Mouse (Mus musculus) forebrain, embryonic 15.5 days (tissue): ENCODE measurements around the gene Atg4b. TPM values are rescaled to one million over a fixed set of nuclear protein-coding genes. Genes with fewer than 3 reads are reported as not detected.

ENCODE experiments used
- ATAC-seq: fragments of 200-750 bp; cut with Nextera tagmentation; replicated peaks from 2 replicates; pipeline ENCODE4 v1.8.0; 2017; ENCODE audit warnings: mild to moderate bottlenecking, moderate TSS enrichment, moderate library complexity
- H3K27ac ChIP-seq: fragments of 300-500 bp; sonication (generic); replicated peaks from 2 replicates; pipeline ENCODE4 v1.5.1; 2015; ENCODE audit warnings: mild to moderate bottlenecking, inconsistent platforms
- H3K27me3 ChIP-seq: fragments of 300-500 bp; sonication (generic); 2 replicates; pipeline ENCODE4 v1.6.1; 2015; ENCODE audit warnings: inconsistent platforms
- H3K36me3 ChIP-seq: fragments of 300-500 bp; sonication (generic); 2 replicates; pipeline ENCODE4 v1.6.1; 2015; ENCODE audit warnings: mild to moderate bottlenecking, inconsistent platforms
- H3K4me1 ChIP-seq: fragments of 300-500 bp; sonication (generic); 2 replicates; pipeline ENCODE4 v1.6.1; 2015; ENCODE audit warnings: inconsistent platforms
- H3K4me2 ChIP-seq: fragments of 300-500 bp; sonication (generic); replicated peaks from 2 replicates; pipeline ENCODE4 v1.6.1; 2015; ENCODE audit warnings: mild to moderate bottlenecking, inconsistent platforms
- H3K4me3 ChIP-seq: fragments of 300-500 bp; sonication (generic); 2 replicates; pipeline ENCODE4 v1.5.1; 2015; ENCODE audit warnings: mild to moderate bottlenecking, inconsistent platforms
- H3K9ac ChIP-seq: fragments of 300-500 bp; sonication (generic); replicated peaks from 2 replicates; pipeline ENCODE4 v1.6.1; 2015; ENCODE audit warnings: mild to moderate bottlenecking, inconsistent platforms
- H3K9me3 ChIP-seq: fragments of 300-500 bp; sonication (generic); 2 replicates; pipeline ENCODE4 v1.6.1; 2016; ENCODE audit warnings: inconsistent platforms
- WGBS: fragments of 180-500 bp; shearing (Covaris S2); methylation state at CpG from one replicate; pipeline ENCODE4 v1.1.7; 2015; ENCODE audit warnings: mixed read lengths; 5-methylcytosine and 5-hydroxymethylcytosine counted together
- polyA plus RNA-seq: library from polyadenylated mRNA; unstranded; fragments of >200 nt; fragmentation: Nextera tagmentation; extraction: Ambion mirVana; gene quantifications from 2 replicates; pipeline ENCODE4 v1.2.1, GENCODE M21; 2015

Atg4b gene
- polyA plus RNA-seq, 1 experiment from 2014 or later, result 104 TPM

DNA sequence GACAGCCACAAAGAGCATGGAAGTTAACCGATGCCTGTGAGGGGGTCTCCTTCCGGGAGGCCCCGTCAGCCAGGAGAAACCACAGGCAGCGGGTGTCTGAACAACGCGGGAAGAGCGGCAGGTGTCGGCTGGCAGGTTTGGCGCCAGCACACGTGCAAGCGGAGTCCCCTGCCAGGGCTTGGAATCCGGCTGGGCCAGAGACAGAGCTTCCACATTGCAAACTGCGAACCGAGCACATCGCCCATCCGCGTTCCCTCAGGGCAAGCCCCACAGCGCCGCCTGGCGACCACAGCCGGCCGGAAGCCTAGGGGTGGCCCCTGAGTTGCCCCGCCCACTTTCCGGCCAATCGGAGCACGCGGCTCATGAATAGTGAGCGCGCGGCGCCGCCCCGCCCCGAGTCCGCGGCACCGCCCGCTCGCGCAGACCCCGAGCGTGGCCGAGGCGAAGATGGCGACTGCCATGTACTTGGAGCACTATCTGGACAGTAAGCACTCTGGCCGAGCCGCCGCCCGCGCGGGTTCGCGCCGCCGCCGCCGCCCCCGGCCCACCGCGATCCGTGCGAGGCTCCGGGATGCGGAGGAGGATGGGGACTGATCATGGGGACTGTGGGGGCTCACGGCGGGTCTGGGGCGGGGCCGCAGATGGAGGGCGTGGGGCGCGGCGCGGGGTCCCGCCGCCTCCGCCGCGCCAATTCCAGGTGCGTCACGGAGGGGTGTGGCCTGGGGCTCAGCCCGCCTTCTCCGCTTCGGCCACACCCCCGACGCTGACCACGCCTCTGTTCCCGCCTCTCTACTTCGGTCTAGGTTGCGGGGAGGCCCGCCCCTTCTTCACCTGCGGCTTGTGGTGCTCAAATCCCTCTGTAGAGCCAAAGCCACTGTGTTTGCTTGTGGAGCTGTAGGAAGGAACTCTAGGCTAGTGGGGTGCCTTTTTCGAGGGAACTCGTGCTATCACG, 52.5 kb downstream of the Atg4b start, which contains the start of gene Ing5:
TSS of gene Ing5 (plus strand) at position 410 of the 952 bp plus-strand sequence.
- Histone ChIP-seq H3K36me3 (peaks cover 26% of the 10 kb centered on the region), H3K27me3 (no peaks in the 10 kb centered on the region), H3K9ac (peak within 1 kb of the TSS; percentile 82), H3K4me2 (peak within 1 kb of the TSS; percentile 94), H3K4me3 (peak within 1 kb of the TSS; percentile 90), H3K9me3 (no peaks in the 10 kb centered on the region), H3K27ac (peak within 1 kb of the TSS; percentile 96), H3K4me1 (peaks cover 33% of the 10 kb centered on the region)
- under 1% methylated on average over 81 of the region's 94 CpGs for WGBS
- ATAC-seq, result peak; percentile 91

DNA sequence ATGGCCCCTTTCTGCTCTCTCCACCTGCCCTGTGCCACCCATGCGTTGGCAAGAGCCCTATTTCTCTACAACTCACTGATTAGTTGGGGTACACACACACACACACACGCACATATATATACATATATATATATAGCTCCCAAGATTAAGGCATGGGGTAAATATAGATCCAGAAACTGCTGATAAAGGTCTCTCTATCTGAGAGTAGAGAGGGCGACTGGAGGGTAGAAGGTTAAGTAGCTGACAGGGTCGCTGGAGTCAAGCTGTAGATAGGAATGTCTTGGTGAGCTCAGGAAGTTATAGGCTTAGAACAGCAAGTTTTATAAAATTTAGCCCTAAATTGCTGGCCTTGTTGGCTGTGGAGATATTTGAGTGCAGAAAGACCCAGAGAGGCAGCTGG, 53.5 kb downstream of the Atg4b start:
- peak overlapping the region; percentile 82; the same call in 1 of the 2 replicates for H3K9ac ChIP-seq
- H3K4me2 ChIP-seq, result peak overlapping the region; percentile 94
- 80% methylated on average over 4 of the region's 4 CpGs for WGBS
- H3K27me3 ChIP-seq, result no peaks in the 10 kb centered on the region
- no peaks in the 10 kb centered on the region for H3K9me3 ChIP-seq
- ATAC-seq, result no peak
- H3K4me1 ChIP-seq, result peaks cover 33% of the 10 kb centered on the region
- H3K4me3 ChIP-seq, result peak overlapping the region; percentile 90
- H3K36me3 ChIP-seq, result peaks cover 26% of the 10 kb centered on the region
- peak overlapping the region; percentile 96; the same call in 1 of the 2 replicates for H3K27ac ChIP-seq

DNA sequence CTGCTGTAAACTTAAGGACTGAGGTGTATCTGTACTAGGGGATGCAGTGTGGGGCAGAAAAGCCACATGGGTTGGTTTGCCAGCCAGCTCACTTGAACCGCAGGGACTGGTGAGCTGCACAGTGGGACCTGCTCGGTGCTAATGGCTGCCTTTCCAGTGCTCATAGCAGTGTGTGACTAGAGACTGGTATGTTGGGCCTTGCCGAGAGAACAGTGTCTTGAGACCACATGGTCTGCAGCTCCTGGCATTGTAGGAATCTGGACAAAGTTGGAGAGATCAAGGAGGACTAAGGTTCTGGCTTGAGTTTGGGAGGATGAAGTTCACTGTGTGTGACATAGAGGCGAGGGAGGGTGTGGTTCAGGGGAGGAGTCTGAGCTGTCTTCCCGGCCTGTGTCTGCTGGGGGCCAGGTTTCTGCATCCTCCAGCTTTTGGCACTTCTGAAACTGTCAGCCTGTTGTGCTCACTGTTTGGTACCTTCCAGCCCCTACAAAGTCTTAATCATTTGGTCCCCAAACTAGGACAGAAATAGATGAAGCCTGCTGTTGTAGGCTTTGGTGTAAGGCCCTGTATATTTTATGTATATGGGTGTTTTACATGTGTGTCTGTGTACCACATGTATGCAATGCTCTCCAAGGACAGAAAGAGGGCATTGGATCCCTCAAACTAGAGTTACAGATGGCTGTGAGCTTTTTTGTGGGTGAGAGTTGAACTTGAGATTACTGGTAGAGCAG, 54.1 kb downstream of the Atg4b start:
- no peak overlapping the region; the same call in 1 of the 2 replicates for H3K9ac ChIP-seq
- H3K4me2 ChIP-seq, result no peak overlapping the region
- H3K27ac ChIP-seq, result no peak overlapping the region
- peaks cover 26% of the 10 kb centered on the region for H3K36me3 ChIP-seq
- no peak overlapping the region for H3K4me3 ChIP-seq
- H3K27me3 ChIP-seq, result no peaks in the 10 kb centered on the region
- no peaks in the 10 kb centered on the region for H3K9me3 ChIP-seq
- WGBS, result 81% methylated on average over 5 of the region's 5 CpGs
- H3K4me1 ChIP-seq, result peaks cover 33% of the 10 kb centered on the region
- no peak for ATAC-seq

DNA sequence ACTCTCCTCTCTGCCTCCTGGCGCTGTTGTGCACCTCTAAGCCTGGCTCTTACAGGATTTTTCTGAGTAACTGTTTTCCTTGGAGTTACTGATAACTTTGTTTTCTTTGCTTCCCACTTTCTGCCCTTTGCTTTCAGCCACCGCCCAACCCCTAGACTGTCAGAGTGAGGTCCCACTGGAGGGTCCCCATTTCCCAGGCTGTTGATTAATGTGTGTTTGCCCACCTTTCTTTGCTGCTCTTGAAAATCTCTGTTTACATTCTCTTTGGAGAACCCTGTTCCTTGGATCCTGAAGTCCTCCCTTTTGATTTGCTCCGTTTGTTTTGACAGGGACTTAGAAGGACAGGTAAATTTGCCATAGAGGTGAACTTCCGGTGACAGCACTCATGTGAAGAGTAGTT, 57.6 kb downstream of the Atg4b start:
- Histone ChIP-seq H3K36me3 (peaks cover 50% of the 10 kb centered on the region), H3K9ac (no peak overlapping the region), H3K4me3 (no peak overlapping the region), H3K27ac (no peak overlapping the region), H3K4me1 (peaks cover 10% of the 10 kb centered on the region), H3K4me2 (no peak overlapping the region), H3K27me3 (no peaks in the 10 kb centered on the region), H3K9me3 (no peaks in the 10 kb centered on the region)
- 97% methylated on average over 4 of the region's 4 CpGs for WGBS
- ATAC-seq, result no peak

DNA sequence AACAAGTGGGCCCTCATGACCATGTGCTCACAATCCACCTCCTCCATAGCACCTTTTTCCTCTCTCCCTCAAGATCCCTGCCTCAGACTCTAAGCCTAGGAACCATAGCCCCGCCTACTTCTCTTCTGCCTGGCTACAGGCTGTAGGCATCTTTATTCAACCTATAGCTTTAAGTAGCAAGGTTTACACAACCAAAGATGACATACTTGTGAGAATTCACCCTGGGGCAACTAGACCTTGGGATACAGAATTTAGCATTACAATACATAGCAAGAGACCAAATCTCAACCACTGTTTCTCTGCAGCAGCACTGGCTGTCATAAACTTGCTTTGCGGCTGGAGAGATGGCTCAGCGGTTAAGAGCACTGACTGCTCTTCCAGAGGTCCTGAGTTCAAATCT, 58.7 kb downstream of the Atg4b start:
- H3K27ac ChIP-seq, result no peak overlapping the region
- no peaks in the 10 kb centered on the region for H3K9me3 ChIP-seq
- H3K27me3 ChIP-seq, result no peaks in the 10 kb centered on the region
- no peak overlapping the region for H3K4me3 ChIP-seq
- no peak overlapping the region for H3K4me2 ChIP-seq
- H3K9ac ChIP-seq, result no peak overlapping the region
- ATAC-seq, result no peak
- 94% methylated on average over 3 of the region's 3 CpGs for WGBS
- H3K36me3 ChIP-seq, result peaks cover 59% of the 10 kb centered on the region
- H3K4me1 ChIP-seq, result peaks cover 3% of the 10 kb centered on the region

DNA sequence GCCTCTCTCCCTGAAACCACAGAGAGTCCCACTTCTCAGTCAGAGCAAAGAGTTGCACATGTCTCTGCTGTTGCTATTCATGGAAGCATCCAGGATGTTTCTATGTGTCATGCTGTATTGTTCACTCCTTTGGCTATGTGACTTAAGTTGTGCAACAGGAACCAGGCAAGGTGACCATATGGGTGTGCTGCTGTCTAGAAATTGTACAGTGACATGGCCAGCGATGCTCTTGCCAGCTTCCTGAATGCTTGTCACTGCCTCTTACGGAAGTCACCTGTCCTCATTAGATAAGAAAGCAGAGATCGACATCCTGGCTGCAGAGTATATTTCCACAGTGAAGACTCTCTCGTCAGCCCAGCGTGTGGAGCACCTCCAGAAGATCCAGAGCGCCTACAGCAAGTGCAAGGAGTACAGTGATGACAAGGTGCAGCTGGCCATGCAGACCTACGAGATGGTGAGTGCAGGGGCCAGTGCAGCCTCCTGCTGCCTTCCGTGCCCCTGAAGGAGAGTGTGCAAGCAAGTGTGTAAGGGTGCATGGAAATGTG, 60.3 kb downstream of the Atg4b start:
- no peak overlapping the region for H3K4me2 ChIP-seq
- no peak overlapping the region for H3K27ac ChIP-seq
- WGBS, result 97% methylated on average over 8 of the region's 8 CpGs
- no peaks in the 10 kb centered on the region for H3K27me3 ChIP-seq
- peaks cover 72% of the 10 kb centered on the region for H3K36me3 ChIP-seq
- H3K9me3 ChIP-seq, result no peaks in the 10 kb centered on the region
- H3K4me1 ChIP-seq, result no peaks in the 10 kb centered on the region
- no peak overlapping the region for H3K4me3 ChIP-seq
- no peak for ATAC-seq
- no peak overlapping the region for H3K9ac ChIP-seq

DNA sequence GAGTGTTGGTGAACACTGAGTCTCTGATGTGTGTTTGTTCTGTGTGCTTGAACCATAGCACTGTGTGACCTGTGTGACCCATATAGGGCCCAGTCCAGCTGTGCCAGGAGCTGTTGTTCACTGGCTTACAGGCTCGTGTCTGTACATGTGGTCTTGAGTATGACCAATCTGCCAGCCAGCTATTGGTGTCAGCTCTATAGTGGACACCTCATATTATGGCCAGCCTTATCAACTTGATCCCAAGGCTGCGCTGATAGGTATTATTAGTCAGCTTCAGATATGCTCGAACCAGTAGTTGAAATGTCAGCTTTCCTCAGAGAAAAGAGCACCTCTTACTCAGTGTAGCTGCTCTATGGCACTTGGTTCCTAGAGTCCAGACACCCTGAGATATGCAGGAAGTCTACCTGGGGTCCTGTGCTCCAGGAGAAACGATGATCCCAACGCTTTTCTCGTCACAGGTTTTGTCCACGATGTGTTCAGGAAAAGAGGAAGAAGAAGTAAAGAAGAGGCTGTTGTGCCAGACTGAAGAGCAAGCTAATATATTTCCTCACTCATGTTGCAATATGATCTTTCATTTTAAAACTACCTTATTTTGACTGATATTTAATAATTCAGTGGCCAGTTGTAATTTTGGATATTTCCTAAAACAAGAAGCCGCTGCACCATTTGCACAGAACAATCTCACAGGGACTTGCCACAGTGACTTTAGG, 66.7 kb downstream of the Atg4b start:
- Histone ChIP-seq H3K36me3 (peaks cover 62% of the 10 kb centered on the region), H3K27ac (no peak overlapping the region), H3K9ac (no peak overlapping the region), H3K9me3 (no peaks in the 10 kb centered on the region), H3K4me2 (no peak overlapping the region), H3K4me1 (no peaks in the 10 kb centered on the region), H3K27me3 (no peaks in the 10 kb centered on the region), H3K4me3 (no peak overlapping the region)
- no peak for ATAC-seq
- WGBS, result 95% methylated on average over 8 of the region's 8 CpGs

DNA sequence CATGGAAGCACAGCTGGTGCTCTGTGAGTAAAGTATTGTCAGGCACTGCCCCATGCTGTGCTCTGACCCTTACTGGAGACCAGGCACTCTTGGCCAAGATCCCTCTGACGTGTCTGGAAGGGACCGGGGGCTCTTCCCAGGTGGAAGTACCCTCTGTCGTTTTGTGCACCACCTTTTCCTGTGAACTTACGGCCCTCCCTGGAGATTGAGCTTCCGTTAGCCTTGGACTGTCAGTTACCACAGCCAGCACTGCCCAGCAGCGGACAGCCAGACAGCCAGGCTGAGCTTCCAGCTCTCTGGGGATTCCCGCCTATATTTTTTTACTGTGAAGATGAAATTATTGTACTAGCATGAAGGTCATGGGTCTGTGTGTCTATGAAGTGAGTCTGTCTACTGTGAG, 67.4 kb downstream of the Atg4b start:
- Histone ChIP-seq H3K27ac (no peak overlapping the region), H3K9me3 (no peaks in the 10 kb centered on the region), H3K27me3 (no peaks in the 10 kb centered on the region), H3K4me3 (no peak overlapping the region), H3K36me3 (peaks cover 55% of the 10 kb centered on the region), H3K4me1 (no peaks in the 10 kb centered on the region), H3K4me2 (no peak overlapping the region), H3K9ac (no peak overlapping the region)
- WGBS, result 90% methylated on average over 7 of the region's 7 CpGs
- no peak for ATAC-seq

DNA sequence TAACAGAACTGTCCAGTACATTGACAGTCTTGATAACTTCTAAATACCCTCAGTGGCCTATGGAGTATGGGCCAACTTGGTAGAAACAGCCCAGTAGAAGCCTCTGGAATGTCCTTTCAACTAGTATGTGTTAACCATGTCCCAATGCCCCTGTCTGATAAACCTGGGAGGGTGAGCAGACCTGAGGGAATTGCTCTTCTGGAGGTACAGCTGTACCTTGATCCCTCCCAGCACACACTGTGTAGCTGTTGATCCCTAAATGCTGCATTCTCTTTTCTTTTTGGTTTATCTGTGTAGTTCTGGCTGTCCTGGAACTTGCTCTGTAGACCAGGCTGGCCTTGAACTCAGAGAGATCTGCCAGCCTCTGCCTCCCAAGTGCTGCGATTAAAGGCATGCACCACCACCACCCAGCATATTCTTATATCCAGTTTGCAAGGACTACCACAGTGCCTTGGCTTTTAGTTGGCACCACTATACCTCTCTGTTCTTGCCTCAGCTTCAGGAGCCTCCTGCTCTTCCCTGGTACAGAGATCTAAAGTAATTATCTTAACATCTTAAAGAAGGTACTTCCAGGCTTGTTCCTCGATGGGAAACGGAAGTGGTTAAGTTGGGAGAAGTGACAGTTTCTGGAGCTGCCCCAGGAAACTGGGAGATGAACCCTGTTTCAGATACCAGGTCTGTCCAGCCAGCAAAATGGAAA, 72.6 kb downstream of the Atg4b start:
- no peak for ATAC-seq
- Histone ChIP-seq H3K27ac (peak overlapping the region; percentile 96), H3K4me3 (peak overlapping the region; percentile 61; the same call in 1 of the 2 replicates), H3K4me2 (no peak overlapping the region), H3K4me1 (peaks cover 17% of the 10 kb centered on the region), H3K36me3 (peaks cover 13% of the 10 kb centered on the region), H3K9me3 (no peaks in the 10 kb centered on the region), H3K9ac (peak overlapping the region; percentile 61), H3K27me3 (no peaks in the 10 kb centered on the region)
- 81% methylated on average over 3 of the region's 3 CpGs for WGBS

DNA sequence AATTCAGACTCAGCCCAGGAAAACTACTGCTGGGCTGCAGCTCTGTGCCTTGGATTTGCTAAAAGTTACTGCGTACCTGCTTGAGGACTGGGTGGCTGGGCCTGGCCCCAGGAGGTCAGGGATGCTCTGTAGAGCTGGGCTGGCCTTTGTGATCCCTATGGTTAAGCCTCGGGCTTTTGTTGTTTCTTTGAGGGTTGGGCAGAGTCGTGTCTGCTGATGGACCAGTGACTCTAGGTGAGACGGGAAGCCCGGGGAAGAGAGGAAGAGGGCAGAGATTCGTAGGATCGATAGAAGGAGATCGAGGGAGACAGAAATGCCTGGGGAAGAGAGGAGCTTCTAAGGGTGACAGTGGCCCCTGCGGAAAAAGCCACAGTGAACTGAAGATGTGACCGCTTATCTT, 73.3 kb downstream of the Atg4b start, which contains the start of gene D2hgdh:
TSS of gene D2hgdh (plus strand) at position 301 of the 400 bp plus-strand sequence.
- WGBS, result 4% methylated on average over 10 of the region's 10 CpGs
- H3K4me1 ChIP-seq, result peaks cover 17% of the 10 kb centered on the region
- no peaks in the 10 kb centered on the region for H3K9me3 ChIP-seq
- peak within 1 kb of the TSS; percentile 61 for H3K9ac ChIP-seq
- H3K27me3 ChIP-seq, result no peaks in the 10 kb centered on the region
- ATAC-seq, result peak; percentile 15
- peak within 1 kb of the TSS; percentile 96 for H3K27ac ChIP-seq
- peaks cover 6% of the 10 kb centered on the region for H3K36me3 ChIP-seq
- H3K4me3 ChIP-seq, result peak within 1 kb of the TSS; percentile 61
- H3K4me2 ChIP-seq, result peak within 1 kb of the TSS; percentile 78

DNA sequence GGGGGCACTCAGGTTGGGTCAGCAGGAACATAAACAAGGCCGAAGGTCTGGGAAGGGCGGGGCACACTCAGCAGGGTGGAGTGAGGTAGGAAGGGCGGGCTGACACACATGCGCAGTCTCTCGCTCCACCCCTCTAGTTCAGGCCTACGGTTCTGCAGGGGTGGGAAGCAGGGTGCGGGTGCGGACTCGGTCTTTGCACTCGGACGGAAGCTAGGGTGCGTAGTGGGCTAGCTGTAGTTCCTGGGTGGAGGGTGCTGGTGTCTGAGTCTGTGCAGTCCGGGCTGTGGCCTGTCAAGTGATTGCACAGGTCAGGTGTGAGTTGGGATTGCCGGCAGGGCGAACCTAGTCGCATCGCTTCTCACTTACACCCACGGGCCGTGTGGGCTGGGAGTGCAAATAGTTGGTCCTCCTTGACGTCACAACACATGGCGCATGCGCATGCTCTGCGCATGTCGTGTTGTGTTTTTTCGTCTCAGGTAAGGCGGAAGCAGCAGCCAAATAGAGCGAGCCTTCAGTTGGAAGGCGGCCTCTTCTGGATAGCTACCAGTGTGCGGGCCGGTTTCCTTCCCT, 73.9 kb downstream of the Atg4b start:
- under 1% methylated on average over 30 of the region's 30 CpGs for WGBS
- peak; percentile 97 for ATAC-seq
- Histone ChIP-seq H3K4me2 (peak overlapping the region; percentile 78), H3K9me3 (no peaks in the 10 kb centered on the region), H3K27ac (peak overlapping the region; percentile 96), H3K4me3 (peak overlapping the region; percentile 61), H3K36me3 (peaks cover 4% of the 10 kb centered on the region; the same call in 1 of the 2 replicates), H3K9ac (peak overlapping the region; percentile 61), H3K4me1 (peaks cover 17% of the 10 kb centered on the region), H3K27me3 (no peaks in the 10 kb centered on the region)
